Mouse (Mus musculus) midbrain, embryonic 15.5 days (tissue): ENCODE data around the gene Mctp2. TPM values are rescaled to one million over a fixed set of nuclear protein-coding genes. Genes with fewer than 3 reads are reported as not detected.

Experiments
- ATAC-seq: fragments of 200-750 bp; cut with Nextera tagmentation; replicated peaks from 2 replicates; pipeline ENCODE4 v1.8.0; 2017; ENCODE audit warnings: moderate TSS enrichment
- H3K27ac ChIP-seq: fragments of 300-500 bp; sonication (generic); 2 replicates; pipeline ENCODE4 v1.5.1; 2015; ENCODE audit warnings: mild to moderate bottlenecking, inconsistent platforms
- H3K27me3 ChIP-seq: fragments of 300-500 bp; sonication (generic); replicated peaks from 2 replicates; pipeline ENCODE4 v1.6.1; 2015; ENCODE audit warnings: inconsistent platforms
- H3K36me3 ChIP-seq: fragments of 300-500 bp; sonication (generic); replicated peaks from 2 replicates; pipeline ENCODE4 v1.6.1; 2015; ENCODE audit warnings: inconsistent platforms
- H3K4me1 ChIP-seq: fragments of 300-500 bp; sonication (generic); 2 replicates; pipeline ENCODE4 v1.6.1; 2015; ENCODE audit warnings: inconsistent platforms
- H3K4me2 ChIP-seq: fragments of 300-500 bp; sonication (generic); 2 replicates; pipeline ENCODE4 v1.6.1; 2015; ENCODE audit warnings: inconsistent platforms, mild to moderate bottlenecking, moderate library complexity
- H3K4me3 ChIP-seq: fragments of 300-500 bp; sonication (generic); 2 replicates; pipeline ENCODE4 v1.5.1; 2015; ENCODE audit warnings: mild to moderate bottlenecking, inconsistent platforms
- H3K9ac ChIP-seq: fragments of 300-500 bp; sonication (generic); 2 replicates; pipeline ENCODE4 v1.6.1; 2015; ENCODE audit warnings: mild to moderate bottlenecking, inconsistent platforms
- H3K9me3 ChIP-seq: fragments of 300-500 bp; sonication (generic); 2 replicates; pipeline ENCODE4 v1.6.1; 2016; ENCODE audit warnings: inconsistent platforms
- WGBS: fragments of 180-500 bp; shearing (Covaris S2); methylation state at CpG from one replicate; pipeline ENCODE4 v1.1.7; 2015; ENCODE audit warnings: mixed read lengths; 5-methylcytosine and 5-hydroxymethylcytosine counted together
- polyA plus RNA-seq: library from polyadenylated mRNA; unstranded; fragments of >200 nt; fragmentation: Nextera tagmentation; extraction: Ambion mirVana; gene quantifications from 2 replicates; pipeline ENCODE4 v1.2.1, GENCODE M21; 2015

Gene Mctp2
- polyA plus RNA-seq, 1 experiment from 2014 or later: 0.45 TPM

DNA sequence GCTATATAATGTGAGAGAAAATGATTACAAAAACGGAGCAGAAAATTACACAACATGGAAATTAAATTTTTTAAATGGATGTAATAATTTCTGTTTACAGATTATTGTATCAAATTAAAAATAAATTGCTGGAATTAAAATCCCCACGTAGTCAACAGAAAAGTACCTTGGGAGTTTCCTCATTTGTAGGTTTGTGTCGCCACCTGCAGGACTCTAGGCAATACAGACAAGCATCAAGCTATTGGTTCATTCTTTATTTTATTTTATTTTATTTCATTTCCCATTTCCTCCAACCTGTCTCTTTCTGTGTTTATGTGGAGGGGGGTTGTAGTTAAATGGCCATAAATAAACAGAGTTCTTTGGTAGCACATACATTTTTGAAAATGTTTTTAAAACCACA, 157.3 kb downstream of the Mctp2 start:
- no peak for ATAC-seq
- Histone ChIP-seq H3K36me3 (no peaks in the 10 kb centered on the region), H3K4me1 (no peaks in the 10 kb centered on the region), H3K9ac (no peak overlapping the region), H3K27ac (no peak overlapping the region), H3K9me3 (no peaks in the 10 kb centered on the region), H3K4me3 (no peak overlapping the region), H3K4me2 (no peak overlapping the region), H3K27me3 (no peaks in the 10 kb centered on the region)
- WGBS: 21% methylated on average over 3 of the region's 3 CpGs

DNA sequence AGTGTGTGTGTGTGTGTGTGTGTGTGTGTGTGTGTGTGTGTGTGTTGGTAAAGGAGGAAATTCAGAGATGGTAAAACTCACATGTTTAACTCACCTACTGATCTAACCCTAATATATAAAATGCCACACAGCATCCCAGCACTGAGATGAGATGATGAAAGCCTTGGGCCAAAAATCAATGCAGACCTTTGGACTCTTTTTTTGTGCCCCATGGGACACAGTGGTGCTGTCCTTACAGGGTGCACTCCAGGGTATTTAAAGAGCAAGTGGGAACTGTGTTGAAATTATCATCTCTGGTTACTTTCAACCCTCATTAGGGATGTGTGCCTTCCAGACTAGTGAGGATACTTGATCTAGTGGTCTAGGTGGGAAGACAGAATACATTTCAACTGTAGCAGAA, 159.6 kb downstream of the Mctp2 start:
- Histone ChIP-seq H3K27ac (no peak overlapping the region), H3K9me3 (no peaks in the 10 kb centered on the region), H3K36me3 (no peaks in the 10 kb centered on the region), H3K4me2 (no peak overlapping the region), H3K4me1 (no peaks in the 10 kb centered on the region), H3K9ac (no peak overlapping the region), H3K27me3 (no peaks in the 10 kb centered on the region), H3K4me3 (no peak overlapping the region)
- ATAC-seq: no peak

DNA sequence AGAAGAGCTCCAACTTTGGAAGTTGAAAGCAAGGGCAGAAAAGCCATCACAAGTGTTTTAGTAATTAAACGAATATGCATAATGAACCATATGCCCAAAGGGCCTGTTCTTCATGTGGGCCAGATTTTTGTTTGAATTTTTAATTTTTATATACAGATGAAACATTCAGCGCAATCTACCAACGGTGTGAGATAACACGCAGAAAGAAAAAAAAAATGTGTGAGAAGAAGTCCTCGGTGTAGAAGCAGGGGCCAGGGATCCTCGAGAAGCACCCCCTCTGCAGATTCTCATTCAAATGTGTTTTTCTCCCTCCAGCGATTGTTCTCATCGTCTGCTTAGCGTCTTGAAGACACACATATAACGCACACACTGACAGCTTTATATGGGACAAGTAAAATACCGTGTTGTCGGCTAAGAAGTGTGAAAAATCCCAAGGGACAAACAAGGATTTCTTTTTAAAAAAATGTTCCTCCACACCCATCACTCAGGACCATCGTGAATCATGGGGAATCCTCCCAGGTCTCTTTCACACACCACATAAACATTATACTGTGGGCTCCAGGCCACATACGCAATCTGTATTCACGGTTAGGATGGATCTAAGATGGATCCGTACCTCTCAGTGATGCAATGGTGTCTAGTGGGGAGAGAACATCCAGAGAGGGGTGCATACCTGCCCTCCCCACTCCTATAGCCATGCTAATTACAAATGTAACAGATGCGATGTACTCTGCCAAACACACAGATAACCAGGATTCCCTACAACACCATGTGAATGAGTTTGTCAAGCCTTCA, 160.5 kb downstream of the Mctp2 start:
- H3K9me3 ChIP-seq: no peaks in the 10 kb centered on the region
- H3K36me3 ChIP-seq: no peaks in the 10 kb centered on the region
- no peak overlapping the region for H3K4me3 ChIP-seq
- H3K4me1 ChIP-seq: no peaks in the 10 kb centered on the region
- no peak for ATAC-seq
- no peak overlapping the region for H3K27ac ChIP-seq
- H3K9ac ChIP-seq: no peak overlapping the region
- H3K27me3 ChIP-seq: no peaks in the 10 kb centered on the region
- no peak overlapping the region for H3K4me2 ChIP-seq
- 67% methylated on average over 17 of the region's 17 CpGs for WGBS

DNA sequence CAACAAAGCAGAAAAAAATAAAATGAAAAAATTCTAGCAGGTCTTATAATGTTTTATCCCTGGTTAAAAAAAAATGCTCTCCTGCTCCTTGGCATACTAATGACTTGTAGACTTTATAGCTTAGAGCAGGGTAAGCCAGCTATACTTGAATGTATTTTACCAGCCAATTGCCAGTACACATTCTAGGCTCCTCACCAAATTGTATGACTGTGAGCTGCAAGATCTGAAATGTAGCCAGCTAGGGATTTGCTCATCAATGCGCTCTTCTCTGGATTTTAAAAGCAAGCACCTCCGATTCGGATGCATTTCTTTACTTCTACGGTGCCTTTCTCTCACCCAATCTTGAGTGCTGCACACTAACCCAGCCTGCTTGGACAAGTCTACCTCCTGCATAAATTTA, 167.7 kb downstream of the Mctp2 start:
- WGBS: 97% methylated on average over 4 of the region's 4 CpGs
- no peak overlapping the region for H3K9ac ChIP-seq
- no peak for ATAC-seq
- no peak overlapping the region for H3K4me2 ChIP-seq
- H3K27me3 ChIP-seq: no peaks in the 10 kb centered on the region
- H3K4me1 ChIP-seq: no peaks in the 10 kb centered on the region
- H3K4me3 ChIP-seq: no peak overlapping the region
- H3K27ac ChIP-seq: no peak overlapping the region
- H3K9me3 ChIP-seq: no peaks in the 10 kb centered on the region
- no peaks in the 10 kb centered on the region for H3K36me3 ChIP-seq

DNA sequence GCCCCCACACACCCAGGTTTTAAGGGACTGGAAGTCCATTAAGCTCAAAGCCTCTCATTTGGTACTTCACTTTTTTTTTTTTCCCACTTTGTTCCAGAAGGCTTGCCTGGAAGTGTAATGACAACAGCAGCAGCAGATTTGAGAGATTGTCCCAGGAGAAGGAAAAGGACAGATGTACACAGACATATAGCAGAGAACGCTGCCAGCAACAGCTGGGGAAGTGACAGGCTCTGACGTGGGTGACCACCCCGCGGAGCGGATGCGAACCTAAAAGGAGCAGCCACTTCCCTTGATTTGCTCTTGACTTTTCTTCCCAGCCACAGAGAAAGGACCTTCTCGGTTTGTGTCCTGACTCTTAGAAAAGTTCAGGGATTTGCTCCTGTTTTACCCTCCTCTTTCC, 185.4 kb downstream of the Mctp2 start:
- Histone ChIP-seq H3K27me3 (no peaks in the 10 kb centered on the region), H3K4me3 (no peak overlapping the region), H3K9me3 (no peaks in the 10 kb centered on the region), H3K27ac (no peak overlapping the region), H3K4me2 (no peak overlapping the region), H3K4me1 (no peaks in the 10 kb centered on the region), H3K9ac (no peak overlapping the region), H3K36me3 (no peaks in the 10 kb centered on the region)
- ATAC-seq: no peak
- WGBS: 70% methylated on average over 7 of the region's 7 CpGs

DNA sequence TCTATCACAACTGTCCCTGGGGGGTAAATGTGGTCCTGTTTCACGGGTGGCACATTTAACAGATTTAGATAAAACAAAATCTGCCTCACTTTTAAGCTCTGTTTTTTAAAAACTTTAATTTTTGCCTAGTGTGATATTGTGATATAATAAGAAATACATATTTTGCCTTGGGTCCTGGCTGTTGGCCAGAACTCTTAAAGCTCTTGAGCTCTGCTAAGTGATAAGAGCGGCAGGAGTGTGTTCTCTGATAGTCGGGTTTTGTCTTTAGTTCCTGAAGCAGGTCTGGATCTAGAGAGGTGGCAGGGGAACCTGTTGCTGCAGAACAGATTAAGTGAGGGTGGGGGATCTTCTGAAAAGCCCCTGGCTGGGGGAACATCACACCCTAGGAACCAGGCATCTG, 186.7 kb downstream of the Mctp2 start:
- no peaks in the 10 kb centered on the region for H3K4me1 ChIP-seq
- 86% methylated on average over 3 of the region's 3 CpGs for WGBS
- H3K4me2 ChIP-seq: no peak overlapping the region
- H3K9me3 ChIP-seq: no peaks in the 10 kb centered on the region
- no peaks in the 10 kb centered on the region for H3K36me3 ChIP-seq
- ATAC-seq: no peak
- H3K27me3 ChIP-seq: no peaks in the 10 kb centered on the region
- no peak overlapping the region for H3K27ac ChIP-seq
- H3K4me3 ChIP-seq: no peak overlapping the region
- H3K9ac ChIP-seq: no peak overlapping the region

DNA sequence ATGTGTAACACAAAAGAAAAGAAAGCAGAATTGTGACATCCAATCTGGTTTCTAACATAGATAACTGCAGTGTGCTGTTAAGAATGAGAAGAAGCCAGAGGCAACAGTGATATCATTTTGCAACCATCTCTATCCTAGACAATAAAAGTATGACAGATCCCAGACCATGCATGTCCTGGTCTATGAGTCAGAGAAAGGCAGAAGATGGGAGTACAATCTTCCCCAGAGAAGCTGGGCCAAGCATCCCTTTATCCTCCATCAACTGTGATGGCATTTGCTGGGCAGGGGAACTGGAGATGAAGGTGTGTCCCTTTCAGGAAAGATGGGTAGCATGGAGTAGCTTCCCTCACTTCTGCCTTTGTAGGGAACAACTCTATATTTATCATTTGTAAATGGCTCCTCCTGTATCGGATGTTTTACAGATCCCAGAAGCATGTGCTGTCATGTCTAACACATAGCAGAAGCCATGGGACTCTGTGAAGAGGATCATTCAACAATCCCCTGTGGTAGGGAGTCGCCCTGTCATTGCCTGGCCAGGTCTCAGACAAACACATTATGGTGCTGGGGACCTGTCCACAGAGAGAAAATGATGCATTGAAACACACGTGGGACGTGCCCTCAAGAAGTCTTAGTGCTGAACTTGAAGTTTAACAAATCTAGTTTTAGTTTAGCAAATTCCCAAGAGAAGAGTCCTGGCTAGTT, 188.9 kb downstream of the Mctp2 start:
- H3K27ac ChIP-seq: no peak overlapping the region
- ATAC-seq: no peak
- no peaks in the 10 kb centered on the region for H3K36me3 ChIP-seq
- H3K4me2 ChIP-seq: no peak overlapping the region
- no peaks in the 10 kb centered on the region for H3K27me3 ChIP-seq
- H3K9ac ChIP-seq: no peak overlapping the region
- no peaks in the 10 kb centered on the region for H3K4me1 ChIP-seq
- H3K9me3 ChIP-seq: no peaks in the 10 kb centered on the region
- H3K4me3 ChIP-seq: no peak overlapping the region
- 90% methylated on average over 4 of the region's 4 CpGs for WGBS

DNA sequence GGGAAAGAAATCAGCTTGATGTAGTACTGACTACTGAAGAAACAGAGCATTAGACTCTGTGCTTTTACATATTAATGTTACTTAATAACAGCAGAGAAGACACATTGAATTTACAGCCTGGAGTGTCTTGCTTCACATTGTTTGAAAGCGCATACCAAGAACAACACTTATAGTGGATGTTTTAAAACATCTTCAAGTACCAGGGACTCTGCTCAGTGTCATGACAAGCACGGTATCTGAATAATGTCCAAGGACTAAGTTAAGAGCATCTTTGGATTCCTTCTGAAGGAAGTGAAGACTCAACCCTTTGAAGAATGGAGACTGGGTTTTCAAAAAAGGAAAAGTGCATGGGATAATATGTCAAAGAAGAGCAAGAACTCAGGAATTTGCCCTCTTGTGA, 191.3 kb downstream of the Mctp2 start:
- 89% methylated on average over 2 of the region's 2 CpGs for WGBS
- Histone ChIP-seq H3K27me3 (no peaks in the 10 kb centered on the region), H3K4me2 (no peak overlapping the region), H3K27ac (no peak overlapping the region), H3K9me3 (no peaks in the 10 kb centered on the region), H3K9ac (no peak overlapping the region), H3K36me3 (no peaks in the 10 kb centered on the region), H3K4me1 (no peaks in the 10 kb centered on the region), H3K4me3 (no peak overlapping the region)
- ATAC-seq: no peak

DNA sequence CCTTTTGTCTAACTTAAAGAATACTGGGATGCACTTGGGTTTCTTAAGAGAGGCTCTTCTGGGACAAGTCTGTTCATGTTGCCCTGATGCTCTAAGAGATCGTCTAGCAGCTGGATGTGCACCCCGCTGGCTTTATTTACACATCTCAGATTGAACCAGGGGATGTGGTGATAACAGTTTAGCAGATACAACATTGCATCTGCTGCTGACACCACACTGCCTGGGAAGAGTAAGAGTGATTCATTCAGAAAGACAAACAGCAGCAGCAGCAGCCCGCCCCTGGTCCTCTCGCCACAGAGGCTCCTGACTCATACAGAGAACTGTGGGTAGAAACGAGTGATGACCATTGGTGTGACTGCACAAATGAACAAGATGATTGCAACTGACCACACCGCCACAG, 195.8 kb downstream of the Mctp2 start:
- ATAC-seq: no peak
- no peak overlapping the region for H3K4me3 ChIP-seq
- H3K27me3 ChIP-seq: no peaks in the 10 kb centered on the region
- no peaks in the 10 kb centered on the region for H3K9me3 ChIP-seq
- no peak overlapping the region for H3K4me2 ChIP-seq
- no peaks in the 10 kb centered on the region for H3K36me3 ChIP-seq
- no peak overlapping the region for H3K9ac ChIP-seq
- 69% methylated on average over 6 of the region's 6 CpGs for WGBS
- H3K4me1 ChIP-seq: no peaks in the 10 kb centered on the region
- H3K27ac ChIP-seq: no peak overlapping the region

DNA sequence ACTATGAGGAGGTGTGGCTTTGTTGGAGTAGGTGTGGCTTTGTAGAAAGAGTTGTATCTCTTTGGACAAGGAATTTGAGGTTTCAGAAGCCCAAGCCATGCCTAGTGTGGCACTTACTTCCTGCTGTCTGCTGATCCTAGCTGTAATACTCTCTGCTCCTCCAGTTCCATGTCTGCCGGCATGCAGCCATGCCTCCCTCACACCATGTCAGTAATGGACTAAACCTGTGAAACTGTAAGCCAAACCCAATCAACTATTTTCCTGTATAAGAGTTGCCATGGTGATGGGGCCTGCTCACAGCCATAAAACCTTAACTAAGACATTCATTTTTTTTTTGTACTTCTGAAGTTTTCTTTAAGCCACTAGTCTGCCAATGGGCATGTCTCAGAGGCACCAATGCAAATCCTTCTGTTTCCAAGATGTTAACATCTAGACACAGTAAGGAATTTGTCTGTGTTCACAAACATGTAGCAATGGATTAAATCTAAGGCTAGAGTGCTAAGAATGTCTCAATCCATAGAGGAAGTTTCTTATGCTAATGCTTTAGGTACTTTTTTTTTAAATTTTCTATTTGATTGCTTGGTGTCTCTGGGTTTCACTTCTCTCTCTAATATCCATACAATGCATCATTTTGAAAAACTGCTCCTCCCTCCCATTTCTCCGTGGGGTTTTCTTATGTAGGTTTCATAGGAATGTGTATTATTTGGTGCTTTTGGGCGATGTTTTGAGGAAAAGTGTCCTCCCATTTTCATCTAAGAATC, 197.6 kb downstream of the Mctp2 start:
- no peak overlapping the region for H3K9ac ChIP-seq
- no peaks in the 10 kb centered on the region for H3K4me1 ChIP-seq
- H3K36me3 ChIP-seq: no peaks in the 10 kb centered on the region
- no peaks in the 10 kb centered on the region for H3K9me3 ChIP-seq
- no peak for ATAC-seq
- WGBS: 86% methylated on average over 3 of the region's 3 CpGs
- H3K4me2 ChIP-seq: no peak overlapping the region
- H3K4me3 ChIP-seq: no peak overlapping the region
- H3K27me3 ChIP-seq: no peaks in the 10 kb centered on the region
- H3K27ac ChIP-seq: no peak overlapping the region

DNA sequence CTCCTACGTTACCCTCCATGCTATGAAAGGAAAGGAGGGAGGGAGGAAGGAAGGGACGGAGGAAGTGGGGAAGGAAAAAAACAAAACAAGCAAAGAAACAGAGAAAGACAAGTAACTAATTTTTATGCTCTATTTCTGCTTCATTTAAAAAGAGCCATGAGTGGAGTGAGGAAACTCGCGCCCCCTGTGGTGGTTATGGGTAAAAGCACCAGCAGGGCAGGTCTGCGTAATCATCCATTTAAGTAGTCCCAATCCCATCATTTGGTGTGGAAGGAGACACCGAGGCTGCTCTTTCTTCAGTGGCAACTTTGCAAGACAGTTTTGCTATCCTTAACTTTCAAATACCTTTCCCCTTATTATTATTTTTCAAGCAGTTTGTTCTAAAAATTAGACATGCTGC, 202.2 kb downstream of the Mctp2 start:
- Histone ChIP-seq H3K36me3 (no peaks in the 10 kb centered on the region), H3K9me3 (no peaks in the 10 kb centered on the region), H3K4me1 (no peaks in the 10 kb centered on the region), H3K4me3 (no peak overlapping the region), H3K9ac (no peak overlapping the region), H3K27ac (no peak overlapping the region), H3K4me2 (no peak overlapping the region), H3K27me3 (no peaks in the 10 kb centered on the region)
- 50% methylated on average over 6 of the region's 6 CpGs for WGBS
- ATAC-seq: no peak

DNA sequence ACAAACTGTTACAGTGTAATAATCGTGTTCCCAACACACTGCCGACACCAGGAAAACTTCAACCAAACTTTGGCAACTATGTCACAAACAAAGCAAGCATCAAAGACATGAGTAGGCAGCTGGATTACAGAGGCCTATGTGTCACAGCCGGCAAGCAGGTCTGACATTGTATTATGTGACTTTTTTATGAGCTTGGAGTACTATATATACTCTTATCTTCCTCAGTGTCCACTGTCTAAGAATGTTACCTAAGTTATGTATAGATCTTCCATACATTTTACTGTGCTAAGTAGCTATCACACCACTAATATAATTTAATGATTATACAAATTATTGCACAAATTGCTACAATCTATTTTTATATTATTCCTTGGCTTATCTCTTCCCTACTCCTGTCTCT, 202.8 kb downstream of the Mctp2 start:
- 84% methylated on average over 3 of the region's 3 CpGs for WGBS

More for the DNA sequence above, 202.8 kb downstream of the Mctp2 start:
- H3K9ac ChIP-seq: no peak overlapping the region
- H3K4me2 ChIP-seq: no peak overlapping the region
- no peaks in the 10 kb centered on the region for H3K27me3 ChIP-seq
- H3K9me3 ChIP-seq: no peaks in the 10 kb centered on the region
- no peak for ATAC-seq
- no peak overlapping the region for H3K4me3 ChIP-seq
- no peaks in the 10 kb centered on the region for H3K4me1 ChIP-seq
- no peak overlapping the region for H3K27ac ChIP-seq
- H3K36me3 ChIP-seq: no peaks in the 10 kb centered on the region
